Mouse (Mus musculus): ENCODE measurements around the gene Ssr2. TPM values are rescaled to one million over a fixed set of nuclear protein-coding genes. Genes with fewer than 3 reads are reported as not detected.

The Ssr2 gene
- total RNA-seq, 2 experiments from 2014 or later = 90.2 to 90.3 TPM

DNA sequence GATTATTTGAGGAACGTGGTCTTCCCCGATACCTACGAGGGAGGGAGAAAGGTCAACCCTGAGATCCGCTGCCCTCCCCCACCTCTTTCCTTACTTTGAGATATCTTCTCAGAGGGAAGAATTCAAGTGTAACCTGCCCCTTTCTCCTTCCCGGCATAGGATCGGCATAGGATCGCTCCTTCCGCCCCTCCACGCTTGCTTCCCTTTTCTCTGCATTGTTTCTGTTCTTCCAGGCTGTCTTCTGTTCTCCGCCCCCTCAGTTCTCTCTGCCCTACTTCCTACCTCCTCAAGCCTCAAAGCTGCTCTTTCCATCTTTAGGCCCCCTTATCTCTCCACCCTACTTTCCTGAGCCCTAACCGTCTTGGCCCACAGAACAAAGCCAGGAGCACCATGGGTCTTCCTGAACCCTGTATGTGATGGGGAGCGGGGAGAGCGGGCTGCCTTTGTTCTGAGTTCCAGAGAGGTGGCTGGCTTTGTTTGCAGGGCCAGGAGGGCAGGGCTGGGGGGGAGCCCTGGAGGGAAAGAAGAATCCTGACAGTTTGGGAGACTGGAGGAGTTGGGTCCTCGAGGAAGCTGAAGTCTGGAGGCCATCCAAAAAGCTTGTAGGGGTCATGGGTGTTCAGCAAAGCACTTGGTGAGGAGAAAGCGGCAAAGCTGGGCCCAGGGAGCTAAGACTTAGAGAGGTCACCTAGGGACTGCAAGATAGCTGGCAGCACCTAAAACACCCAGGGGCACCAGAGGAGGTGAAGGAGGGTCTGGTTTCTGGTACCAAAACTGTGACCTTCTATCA is 47.9 kb downstream of the Ssr2 start:
- TF ChIP-seq CTCF (IDR thresholded peaks at IDR 0.05) = no peak
- no peak for DNase-seq (ENCODE audit: extremely low spot score in 1 of 2, low spot score in 2 of 2)
- H3K4me3 ChIP-seq = peak overlapping the region; percentile 79
- peak overlapping the region; percentile 97 for H3K27ac ChIP-seq
- intact Hi-C loops (cut with DNase I) = loop anchor here (1.0 kb wide), 1 partner anchor 8 kb away; no protein-coding TSS in a partner anchor

- Histone ChIP-seq H3K4me3 (peak overlapping the region; percentile 79), H3K27ac (peak overlapping the region; percentile 97)
- intact Hi-C loops (cut with DNase I) = no loop called here
- TF ChIP-seq CTCF (IDR thresholded peaks at IDR 0.05) = no peak
- no peak for DNase-seq (ENCODE audit: extremely low spot score in 1 of 2, low spot score in 2 of 2)
Measured at GRCm38 (mm10) chr3:88624324-88624723, 48.6 kb downstream of the Ssr2 start.

DNA sequence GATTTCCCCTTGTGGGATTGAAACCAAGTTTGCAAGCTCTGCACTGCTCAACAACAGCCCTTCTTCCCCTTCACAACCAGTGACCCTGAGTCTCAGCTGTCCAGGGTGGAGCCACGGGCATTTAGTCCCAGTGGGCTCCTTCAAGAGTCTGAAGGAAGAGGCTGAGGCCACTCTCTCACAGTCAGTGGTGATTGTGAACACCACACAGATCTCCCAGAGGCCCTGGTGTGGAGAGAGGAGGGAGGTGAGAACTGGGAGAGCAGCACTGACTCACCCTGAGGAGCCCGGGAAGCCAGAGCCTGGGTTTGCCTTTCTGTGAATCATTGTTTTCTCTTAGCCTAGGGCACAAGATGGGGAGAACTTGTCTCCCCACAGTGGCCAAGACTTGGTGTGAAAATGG is 49.3 kb downstream of the Ssr2 start:
- peak overlapping the region; percentile 97 for H3K27ac ChIP-seq
- no peak for TF ChIP-seq CTCF (IDR thresholded peaks at IDR 0.05)

GRCm38 (mm10) chr3:88625531-88625930 is 49.9 kb downstream of the Ssr2 start:
- Histone ChIP-seq H3K27ac (peak overlapping the region; percentile 97), H3K4me3 (no peak overlapping the region)
- intact Hi-C loops (cut with DNase I) = no loop called here
- TF ChIP-seq CTCF (IDR thresholded peaks at IDR 0.05) = no peak
- no peak for DNase-seq (ENCODE audit: extremely low spot score in 1 of 2, low spot score in 2 of 2)

More for the DNA sequence above, 49.3 kb downstream of the Ssr2 start:
- no peak for DNase-seq (ENCODE audit: extremely low spot score in 1 of 2, low spot score in 2 of 2)
- no peak overlapping the region for H3K4me3 ChIP-seq
- intact Hi-C loops (cut with DNase I) = no loop called here

DNA sequence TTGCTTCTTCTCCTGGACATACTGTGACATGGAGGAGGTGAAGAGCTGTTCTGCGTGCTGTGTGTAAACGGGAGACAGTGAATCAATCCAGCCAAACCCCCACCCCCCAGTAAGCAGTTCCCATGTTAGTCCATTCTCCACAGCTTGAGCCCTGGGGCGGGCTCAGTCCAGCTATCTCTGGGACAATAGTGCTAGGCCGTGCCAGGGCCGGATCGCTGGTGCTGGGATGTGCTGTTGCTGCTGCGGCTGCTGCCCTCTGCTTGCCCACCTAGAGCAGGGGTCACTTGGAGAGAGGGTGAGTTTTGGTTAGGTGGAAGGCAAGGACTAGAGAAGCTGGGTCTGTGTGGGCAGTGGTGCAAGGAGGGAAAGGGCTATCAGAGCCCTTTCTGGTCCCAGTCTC is 50.6 kb downstream of the Ssr2 start:
- Histone ChIP-seq H3K4me3 (peak overlapping the region; percentile 17), H3K27ac (peak overlapping the region; percentile 97)
- intact Hi-C loops (cut with DNase I) = no loop called here
- DNase-seq (ENCODE audit: extremely low spot score in 1 of 2, low spot score in 2 of 2) = no peak
- no peak for TF ChIP-seq CTCF (IDR thresholded peaks at IDR 0.05)

GRCm38 (mm10) chr3:88627114-88627513 is 51.4 kb downstream of the Ssr2 start:
- DNase-seq (ENCODE audit: extremely low spot score in 1 of 2, low spot score in 2 of 2) = peak in 1 of 2 experiments; percentile 9
- no peak for TF ChIP-seq CTCF (IDR thresholded peaks at IDR 0.05)
- H3K4me3 ChIP-seq = peak overlapping the region; percentile 17; the same call in 1 of the 2 replicates
- intact Hi-C loops (cut with DNase I) = no loop called here
- H3K27ac ChIP-seq = peak overlapping the region; percentile 97

DNA sequence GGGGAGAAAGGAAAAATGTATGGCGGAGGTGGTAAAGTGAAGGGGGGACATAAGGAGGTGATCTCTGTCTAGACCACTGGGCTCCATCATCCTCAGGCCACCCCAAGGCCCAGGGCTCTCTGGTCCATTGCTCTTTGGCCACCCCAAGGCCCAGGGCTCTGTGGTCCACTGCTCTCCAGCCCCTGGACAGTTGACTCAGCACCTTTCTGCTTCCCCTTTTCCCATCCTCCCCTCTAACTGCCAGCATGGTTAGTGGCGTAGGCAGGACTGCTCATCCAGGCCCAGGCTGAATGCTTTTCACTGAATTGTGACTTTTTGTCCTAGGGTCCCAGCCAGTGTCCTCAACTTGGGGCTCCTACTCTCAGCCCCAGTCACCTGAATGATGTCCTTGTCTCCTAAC is 51.9 kb downstream of the Ssr2 start:
- Histone ChIP-seq H3K4me3 (no peak overlapping the region), H3K27ac (peak overlapping the region; percentile 97)
- peak in 1 of 2 experiments; percentile 9 for DNase-seq (ENCODE audit: extremely low spot score in 1 of 2, low spot score in 2 of 2)
- intact Hi-C loops (cut with DNase I) = no loop called here
- TF ChIP-seq CTCF (IDR thresholded peaks at IDR 0.05) = no peak

- DNase-seq (ENCODE audit: extremely low spot score in 1 of 2, low spot score in 2 of 2) = no peak
- TF ChIP-seq CTCF (IDR thresholded peaks at IDR 0.05) = no peak
- H3K4me3 ChIP-seq = no peak overlapping the region
- peak overlapping the region; percentile 98 for H3K27ac ChIP-seq
- intact Hi-C loops (cut with DNase I) = no loop called here
Measured at GRCm38 (mm10) chr3:88628766-88629165, 53.1 kb downstream of the Ssr2 start.

- peak; percentile 80 for DNase-seq (ENCODE audit: extremely low spot score in 1 of 2, low spot score in 2 of 2)
- no peak for TF ChIP-seq CTCF (IDR thresholded peaks at IDR 0.05)
- Histone ChIP-seq H3K27ac (peak overlapping the region; percentile 98), H3K4me3 (peak overlapping the region; percentile 59)
- intact Hi-C loops (cut with DNase I) = no loop called here
Measured at GRCm38 (mm10) chr3:88629244-88629643, 53.6 kb downstream of the Ssr2 start.

DNA sequence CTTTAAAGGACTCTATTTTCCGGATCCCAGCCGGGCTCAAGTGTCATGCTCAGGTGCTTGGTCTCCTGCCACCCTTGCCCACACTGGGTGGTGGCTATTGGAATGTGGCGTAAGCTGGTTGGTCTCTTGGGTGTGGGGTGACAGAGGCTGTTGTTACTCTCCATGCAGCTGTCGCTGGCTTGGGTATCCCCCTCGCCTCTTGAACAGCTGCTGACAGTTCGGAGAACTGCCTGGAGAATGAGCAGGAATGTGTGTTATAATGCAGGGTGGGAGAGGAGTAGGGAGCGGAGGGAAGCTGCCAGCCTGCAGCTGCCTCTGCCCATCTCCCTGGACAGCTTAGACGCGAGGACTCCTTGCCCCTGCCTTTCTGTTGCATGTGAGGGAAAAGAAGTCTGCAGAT is 54.3 kb downstream of the Ssr2 start:
- Histone ChIP-seq H3K27ac (peak overlapping the region; percentile 98), H3K4me3 (peak overlapping the region; percentile 59)
- intact Hi-C loops (cut with DNase I) = no loop called here
- no peak for DNase-seq (ENCODE audit: extremely low spot score in 1 of 2, low spot score in 2 of 2)
- TF ChIP-seq CTCF (IDR thresholded peaks at IDR 0.05) = no peak

DNA sequence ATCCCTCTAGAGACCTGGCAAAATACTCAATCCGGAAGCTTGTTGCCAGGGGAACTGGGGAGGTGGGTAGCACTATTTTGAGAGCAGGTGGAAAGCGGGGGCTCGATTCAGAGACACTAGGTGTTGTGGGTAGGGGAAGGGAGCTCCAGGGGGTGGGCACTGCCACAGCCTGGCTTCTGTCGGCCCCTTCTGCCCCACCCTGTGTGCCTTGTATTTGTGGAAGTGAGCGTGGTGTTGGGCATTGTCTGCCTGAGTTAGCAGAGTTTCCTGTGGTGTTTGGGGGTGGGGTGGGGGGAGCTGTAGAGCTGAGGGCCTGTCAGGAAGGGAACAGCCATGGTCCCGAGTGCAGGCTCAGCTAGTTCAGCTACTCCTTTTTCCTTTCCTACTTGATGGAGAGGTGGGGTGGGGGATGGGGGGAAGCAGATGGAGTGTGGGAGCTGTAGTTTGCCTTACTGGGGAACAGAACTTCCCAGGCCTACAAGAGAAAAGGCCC is 55.2 kb downstream of the Ssr2 start:
- Histone ChIP-seq H3K27ac (peak overlapping the region; percentile 98), H3K4me3 (peak overlapping the region; percentile 59)
- intact Hi-C loops (cut with DNase I) = loop anchor here (1.0 kb wide), 1 partner anchor 8 kb away; no protein-coding TSS in a partner anchor
- TF ChIP-seq CTCF (IDR thresholded peaks at IDR 0.05) = no peak
- peak; percentile 62 to 64 for DNase-seq (ENCODE audit: extremely low spot score in 1 of 2, low spot score in 2 of 2)

DNA sequence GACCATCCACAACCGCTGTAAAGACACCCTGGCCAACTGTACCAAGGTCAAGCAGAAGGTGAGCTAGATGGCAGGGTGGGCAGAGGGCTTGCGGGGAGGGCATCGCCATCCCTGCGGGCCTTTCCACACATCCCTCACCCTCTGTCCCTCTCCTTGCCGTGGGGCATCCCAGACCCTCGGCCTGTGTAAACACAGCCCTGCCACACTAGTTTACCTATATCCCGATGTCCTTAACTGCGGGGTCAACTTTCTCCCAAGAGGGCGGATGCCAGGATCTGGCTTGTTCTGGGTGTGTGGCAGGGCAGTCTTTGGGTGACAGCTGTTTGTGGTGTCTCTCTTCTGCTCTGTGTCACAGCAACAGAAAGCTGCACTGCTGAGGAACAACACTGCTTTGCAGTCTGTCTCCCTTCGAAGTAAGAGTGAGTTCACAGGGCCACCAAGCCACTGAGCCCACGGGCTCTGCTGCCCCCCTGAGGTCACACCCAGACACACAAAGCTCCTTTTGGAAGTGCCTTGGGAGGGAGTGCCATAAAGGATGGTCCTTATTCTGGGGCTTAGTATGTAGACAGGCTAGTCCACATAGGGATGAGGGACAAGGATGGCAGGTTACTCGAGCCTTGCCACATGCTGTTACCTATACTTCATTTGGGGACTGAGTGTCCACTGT is 56.4 kb downstream of the Ssr2 start:
- H3K4me3 ChIP-seq = peak overlapping the region; percentile 59

More for the DNA sequence above, 56.4 kb downstream of the Ssr2 start:
- intact Hi-C loops (cut with DNase I) = loop anchor here (1.0 kb wide), 1 partner anchor 9 kb away; no protein-coding TSS in a partner anchor
- peak overlapping the region; percentile 98; the same call in 1 of the 2 replicates for H3K27ac ChIP-seq
- peak; percentile 51 for TF ChIP-seq CTCF (IDR thresholded peaks at IDR 0.05)
- no peak for DNase-seq (ENCODE audit: extremely low spot score in 1 of 2, low spot score in 2 of 2)

Measured in left cerebral cortex, adult 2 months (tissue).